Mouse (Mus musculus) frontal cortex, postnatal 25 days (tissue): ENCODE data around the gene Gm2696.
"Not testable (repeated sequence)": the region's sequence is repeated elsewhere in the genome, so short reads cannot be mapped to it uniquely, and the experiment has no call there.

Source experiments
- DNase-seq, 2 experiments: peaks; one replicate each; pipeline ENCODE4 v3.0.0; 2022; ENCODE audit warnings: low spot score in 2 of 2

Gm2696 gene

DNA sequence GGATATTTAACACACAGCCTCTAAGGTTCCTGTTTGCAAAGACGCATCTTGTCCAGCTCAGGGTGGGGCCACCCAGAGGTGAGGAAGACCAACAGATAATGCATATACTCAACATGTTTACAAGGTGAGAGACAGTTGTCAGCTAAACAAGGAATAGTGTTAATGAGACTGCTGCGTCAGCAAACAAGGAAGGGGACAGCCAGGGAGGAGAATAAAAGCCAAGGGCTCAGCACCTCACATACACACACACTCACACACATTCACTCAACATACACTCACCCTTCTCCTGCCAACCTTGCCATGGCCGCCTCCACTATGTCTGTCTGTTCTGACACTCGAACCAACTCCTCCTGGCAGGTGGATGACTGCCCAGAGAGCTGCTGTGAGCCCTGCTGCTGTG, at the start of gene Gm2696:
Gene Gm2696 (plus strand): TSS at position 301 of the 400 bp plus-strand sequence.
- DNase-seq, result no peak

GRCm38 (mm10) chr10:77769727-77770126, 44.8 kb upstream of the Gm2696 start:
- DNase-seq, result no peak

- not testable (repeated sequence) for DNase-seq
These were observed 43.3 kb upstream of the Gm2696 start, which contains the start of gene Gm3238 for GRCm38 (mm10) chr10:77771225-77771624. Gm3238 (minus strand) TSS chr10:77771325.

GRCm38 (mm10) chr10:77772142-77772541, 42.3 kb upstream of the Gm2696 start:
- not testable (repeated sequence) for DNase-seq

DNA sequence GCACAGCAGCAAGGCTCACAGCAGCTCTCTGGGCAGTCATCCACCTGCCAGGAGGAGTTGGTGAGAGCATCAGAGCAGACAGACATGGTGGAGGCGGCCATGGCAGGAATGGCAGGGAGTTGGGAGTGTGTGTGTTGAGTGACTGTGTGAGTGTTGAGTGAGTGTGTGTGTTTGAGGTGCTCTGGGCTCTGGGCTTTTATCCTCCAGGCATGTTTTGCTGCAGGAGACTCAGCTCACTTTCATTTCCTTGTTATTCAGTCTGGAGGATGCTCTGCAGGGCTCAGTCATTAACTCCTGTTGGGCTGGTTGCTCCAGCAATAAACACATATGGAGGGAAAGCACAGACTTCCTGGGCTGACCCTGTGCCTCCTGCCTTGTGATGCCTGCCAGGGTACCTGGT, 37.6 kb upstream of the Gm2696 start, which contains the start of gene Gm7138:
Gene Gm7138 (minus strand): TSS at position 101 of the 400 bp plus-strand sequence.
- not testable (repeated sequence) for DNase-seq

DNA sequence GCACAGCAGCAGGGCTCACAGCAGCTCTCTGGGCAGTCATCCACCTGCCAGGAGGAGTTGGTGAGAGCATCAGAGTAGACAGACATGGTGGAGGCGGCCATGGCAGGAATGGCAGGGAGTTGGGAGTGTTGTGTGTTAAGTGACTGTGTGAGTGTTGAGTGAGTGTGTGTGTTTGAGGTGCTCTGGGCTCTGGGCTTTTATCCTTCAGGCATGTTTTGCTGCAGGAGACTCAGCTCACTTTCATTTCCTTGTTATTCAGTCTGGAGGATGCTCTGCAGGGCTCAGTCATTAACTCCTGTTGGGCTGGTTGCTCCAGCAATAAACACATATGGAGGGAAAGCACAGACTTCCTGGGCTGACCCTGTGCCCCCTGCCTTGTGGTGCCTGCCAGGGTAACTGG, 32.0 kb upstream of the Gm2696 start, which contains the start of gene Gm3250:
Gene Gm3250 (minus strand): TSS at position 101 of the 400 bp plus-strand sequence.
- DNase-seq, result not testable (repeated sequence)

DNA sequence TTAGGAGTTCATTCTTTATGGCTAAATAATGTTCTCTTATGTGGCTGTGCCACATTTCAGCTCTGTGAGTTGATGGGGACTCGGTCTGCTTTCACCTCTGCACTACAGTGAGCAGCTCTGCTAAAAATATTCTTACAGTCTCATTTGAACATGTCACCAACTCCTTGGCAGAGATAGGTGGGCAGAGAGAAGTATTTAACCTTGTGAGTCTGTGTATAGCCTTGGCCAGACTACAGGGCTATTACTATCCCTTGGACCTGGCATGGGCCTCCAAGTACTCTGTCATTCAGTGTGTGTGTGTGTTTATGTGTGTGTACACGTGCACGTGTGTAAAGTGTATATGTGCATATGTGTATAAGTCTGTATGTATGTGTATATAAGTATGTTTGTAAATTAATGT, 31.1 kb upstream of the Gm2696 start:
- DNase-seq, result not testable (repeated sequence)

DNA sequence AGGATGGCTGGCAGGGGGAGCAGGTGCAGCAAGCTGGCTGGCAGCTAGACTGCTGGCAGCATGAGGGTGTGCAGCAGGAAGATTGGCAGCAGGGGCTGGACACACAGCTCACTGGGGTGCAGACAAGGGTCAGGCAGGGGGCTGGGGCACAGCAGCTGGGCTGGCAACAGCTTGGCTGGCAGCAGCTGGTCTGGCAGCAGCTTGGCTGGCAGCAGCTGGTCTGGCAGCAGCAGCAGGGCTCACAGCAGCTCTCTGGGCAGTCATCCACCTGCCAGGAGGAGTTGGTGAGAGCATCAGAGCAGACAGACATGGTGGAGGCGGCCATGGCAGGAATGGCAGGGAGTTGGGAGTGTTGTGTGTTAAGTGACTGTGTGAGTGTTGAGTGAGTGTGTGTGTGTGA, 26.6 kb upstream of the Gm2696 start, which contains the start of gene Gm7137:
Gene Gm7137 (minus strand): TSS at position 325 of the 400 bp plus-strand sequence.
- DNase-seq, result not testable (repeated sequence)

- DNase-seq, result no peak
These were observed 25.9 kb upstream of the Gm2696 start for GRCm38 (mm10) chr10:77788621-77789020.

GRCm38 (mm10) chr10:77794976-77795375, 19.5 kb upstream of the Gm2696 start, which contains the start of gene Gm9639:
Gm9639 (minus strand) TSS chr10:77795076.
- DNase-seq, result no peak

DNA sequence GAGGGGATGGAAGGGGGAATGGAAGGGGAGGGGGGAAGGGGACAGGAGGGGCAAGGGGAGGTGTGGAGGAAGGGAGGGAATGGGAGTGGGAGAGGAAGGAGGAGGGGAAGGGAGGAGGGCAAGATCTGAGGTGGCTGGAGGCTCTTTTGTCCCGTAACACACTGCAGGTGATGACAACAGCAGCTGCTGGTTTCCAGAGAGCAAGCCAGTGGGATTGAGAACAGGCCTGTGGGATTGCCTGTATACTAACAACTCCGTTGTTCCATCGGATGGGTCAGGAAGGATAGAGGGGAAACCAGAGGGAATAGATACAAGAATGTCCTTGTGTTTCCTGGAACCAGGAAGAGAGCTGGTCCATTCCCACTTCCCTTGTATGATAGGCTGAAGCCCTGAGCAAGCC, 16.8 kb upstream of the Gm2696 start:
- DNase-seq, result no peak

- not testable (repeated sequence) for DNase-seq
These were observed 16.1 kb upstream of the Gm2696 start for GRCm38 (mm10) chr10:77798164-77798920.

GRCm38 (mm10) chr10:77798921-77799508, 15.5 kb upstream of the Gm2696 start, which contains the start of gene Gm19668:
Gm19668 (minus strand) TSS chr10:77799133.
- no peak for DNase-seq

GRCm38 (mm10) chr10:77804095-77804494, 10.4 kb upstream of the Gm2696 start:
- no peak for DNase-seq

DNA sequence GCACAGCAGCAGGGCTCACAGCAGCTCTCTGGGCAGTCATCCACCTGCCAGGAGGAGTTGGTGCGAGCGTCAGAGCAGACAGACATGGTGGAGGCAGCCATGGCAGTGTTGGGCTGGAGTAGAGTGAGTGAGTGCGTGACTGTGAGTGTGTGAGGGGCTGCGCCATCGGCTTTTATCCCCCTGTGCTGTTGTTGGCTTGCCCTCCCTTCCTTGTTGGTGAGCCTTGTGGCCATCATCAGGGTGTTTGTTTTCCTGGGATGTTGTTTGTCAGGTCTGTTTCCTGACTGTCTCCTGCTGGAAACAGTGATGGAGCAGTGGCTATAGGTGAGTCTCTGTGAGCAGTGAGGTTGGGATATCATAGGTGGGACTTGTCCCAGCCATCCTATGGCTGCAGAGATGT, 2.7 kb upstream of the Gm2696 start, which contains the start of gene Gm9507:
Gene Gm9507 (minus strand): TSS at position 101 of the 400 bp plus-strand sequence.
- no peak for DNase-seq

DNA sequence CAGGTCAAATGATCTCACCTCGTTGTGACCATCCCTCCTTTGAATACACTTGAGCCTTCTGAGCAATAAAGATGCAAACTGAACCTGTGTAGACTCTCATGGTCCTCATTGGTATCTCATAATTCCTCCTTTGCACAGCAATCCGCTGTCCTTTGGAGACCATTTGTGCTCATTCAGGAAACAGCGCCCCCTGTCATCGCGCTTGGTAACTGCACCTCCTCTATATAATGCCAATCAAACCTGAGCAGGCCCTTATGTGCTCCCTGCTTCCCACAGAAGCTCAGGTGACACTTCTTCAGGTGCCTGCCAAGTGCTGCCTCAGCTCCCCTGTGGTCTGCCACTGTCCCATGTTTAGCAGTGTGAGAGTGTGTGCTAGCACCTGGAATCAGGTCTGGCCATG, 1.0 kb downstream of the Gm2696 start:
- DNase-seq, result no peak

DNA sequence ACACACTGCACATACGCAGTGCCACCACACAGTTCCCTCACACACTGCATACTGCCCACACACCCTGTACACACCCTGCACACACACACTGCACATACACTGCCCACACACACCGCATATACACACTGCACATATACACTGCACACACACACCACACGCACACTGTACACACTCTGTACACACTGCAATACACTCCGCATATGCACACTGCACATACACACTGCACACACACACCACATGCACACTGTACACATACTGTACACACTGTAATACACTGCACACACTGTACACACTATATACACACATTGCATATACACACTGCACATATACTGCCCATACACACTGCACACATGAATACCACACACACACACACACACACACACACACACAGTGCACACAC, 4.0 kb downstream of the Gm2696 start:
- DNase-seq, result no peak

- no peak for DNase-seq
These were observed 4.7 kb downstream of the Gm2696 start for GRCm38 (mm10) chr10:77819203-77819602.

DNA sequence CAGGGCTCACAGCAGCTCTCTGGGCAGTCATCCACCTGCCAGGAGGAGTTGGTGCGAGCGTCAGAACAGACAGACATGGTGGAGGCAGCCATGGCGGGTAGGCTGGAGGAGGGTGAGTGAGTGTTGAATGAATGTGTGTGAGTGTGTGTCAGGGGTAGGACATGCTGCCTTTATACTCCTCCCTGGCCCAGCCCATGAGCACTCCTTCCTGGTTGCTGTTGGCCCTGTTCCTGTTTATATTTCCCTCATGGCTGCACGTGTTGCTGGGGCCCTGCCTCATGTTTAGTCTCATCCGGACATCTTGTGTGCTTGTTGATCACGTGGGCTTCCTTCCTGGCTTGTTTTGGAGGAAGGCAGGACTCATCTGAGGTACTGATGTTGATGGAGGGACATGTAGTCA, 12.5 kb downstream of the Gm2696 start, which contains the start of gene Krtap10-4:
Gene Krtap10-4 (minus strand): TSS at position 145 of the 400 bp plus-strand sequence.
- no peak for DNase-seq

DNA sequence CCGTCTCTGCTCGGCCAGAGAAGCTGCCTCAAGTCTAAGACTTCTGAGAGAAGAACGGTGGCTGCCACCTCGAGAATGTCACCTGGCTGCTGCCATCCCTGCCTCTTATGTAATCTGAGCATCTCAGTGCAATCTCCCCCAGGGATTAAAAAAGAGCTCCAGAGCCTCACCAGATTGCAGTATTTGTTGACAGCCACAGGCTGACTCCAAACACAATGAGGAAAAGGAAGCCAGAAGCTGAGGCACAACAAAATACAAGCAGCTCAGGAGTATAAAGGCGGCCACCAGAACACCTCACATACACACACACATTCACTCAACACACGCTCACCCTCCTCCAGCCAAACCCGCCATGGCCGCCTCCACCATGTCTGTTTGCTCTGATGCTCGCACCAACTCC, 21.2 kb downstream of the Gm2696 start, which contains the start of gene Krtap10-10:
Gene Krtap10-10 (plus strand): TSS at position 301 of the 400 bp plus-strand sequence.
- DNase-seq, result no peak

- DNase-seq, result no peak
These were observed 24.5 kb downstream of the Gm2696 start for GRCm38 (mm10) chr10:77839006-77839405.

GRCm38 (mm10) chr10:77846503-77846902, 32.0 kb downstream of the Gm2696 start, which contains the start of gene Gm36176:
Gm36176 (plus strand) TSS chr10:77846803.
- no peak for DNase-seq
